Mouse (Mus musculus) limb, embryonic 12.5 days (tissue): Measurements from ENCODE around the gene Babam1. TPM values are rescaled to one million over a fixed set of nuclear protein-coding genes. Genes with fewer than 3 reads are reported as not detected.

ENCODE experiments used
- ATAC-seq: fragments of 200-750 bp; cut with Nextera tagmentation; 2 replicates; pipeline ENCODE4 v1.8.0; 2017; ENCODE audit warnings: low read depth, moderate TSS enrichment; ENCODE audit not compliant: insufficient number of reproducible peaks, insufficient read depth, low FRiP score, low TSS enrichment
- H3K27ac ChIP-seq: fragments of 300-500 bp; sonication (generic); 2 replicates; pipeline ENCODE4 v1.5.1; 2016; ENCODE audit warnings: mild to moderate bottlenecking, moderate library complexity
- H3K27me3 ChIP-seq: fragments of 300-500 bp; sonication (generic); 2 replicates; pipeline ENCODE4 v1.6.1; 2016; ENCODE audit warnings: mild to moderate bottlenecking, moderate library complexity
- H3K36me3 ChIP-seq: fragments of 300-500 bp; sonication (generic); 2 replicates; pipeline ENCODE4 v1.6.1; 2016; ENCODE audit warnings: mild to moderate bottlenecking, moderate library complexity
- H3K4me1 ChIP-seq: fragments of 300-500 bp; sonication (generic); replicated peaks from 2 replicates; pipeline ENCODE4 v1.6.1; 2016
- H3K4me2 ChIP-seq: fragments of 300-500 bp; sonication (generic); 2 replicates; pipeline ENCODE4 v1.6.1; 2016; ENCODE audit warnings: mild to moderate bottlenecking, moderate library complexity
- H3K4me3 ChIP-seq: fragments of 300-500 bp; sonication (generic); replicated peaks from 2 replicates; pipeline ENCODE4 v1.5.1; 2016; ENCODE audit warnings: mild to moderate bottlenecking
- H3K9ac ChIP-seq: fragments of 300-500 bp; sonication (generic); replicated peaks from 2 replicates; pipeline ENCODE4 v1.6.1; 2016; ENCODE audit warnings: mild to moderate bottlenecking, moderate library complexity
- H3K9me3 ChIP-seq: fragments of 300-500 bp; sonication (generic); 2 replicates; pipeline ENCODE4 v1.6.1; 2016; ENCODE audit warnings: mild to moderate bottlenecking, moderate library complexity
- WGBS: fragments of 180-500 bp; shearing (Covaris S2); methylation state at CpG from one replicate; pipeline ENCODE4 v1.1.7; 2016; 5-methylcytosine and 5-hydroxymethylcytosine counted together
- polyA plus RNA-seq: library from polyadenylated mRNA; unstranded; fragments of >200 nt; fragmentation: Nextera tagmentation; extraction: Ambion mirVana; gene quantifications from 2 replicates; pipeline ENCODE4 v1.2.1, GENCODE M21; 2016

Babam1 gene
- polyA plus RNA-seq, 1 experiment from 2014 or later = 96.9 TPM

DNA sequence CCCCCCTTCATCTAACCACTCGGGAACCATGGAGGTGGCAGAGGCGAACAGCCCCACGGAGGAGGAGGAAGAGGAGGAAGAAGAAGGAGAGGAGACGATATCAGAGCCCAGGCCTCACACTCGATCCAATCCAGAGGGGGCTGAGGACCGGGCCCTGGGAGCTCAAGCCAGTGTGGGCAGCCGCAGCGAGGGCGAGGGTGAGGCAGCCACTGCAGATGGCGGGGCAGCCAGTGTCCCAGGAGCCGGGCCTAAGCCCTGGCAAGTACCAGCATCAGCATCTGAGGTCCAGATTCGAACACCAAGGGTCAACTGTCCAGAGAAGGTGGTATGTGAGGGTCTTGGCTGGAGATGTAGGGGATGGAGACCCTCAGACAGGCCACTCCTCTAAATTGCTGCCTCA is 1.0 kb downstream of the Babam1 start:
- H3K9ac ChIP-seq = peak overlapping the region; percentile 81; the same call in 1 of the 2 replicates
- peaks cover 12% of the 10 kb centered on the region for H3K4me1 ChIP-seq
- peak overlapping the region; percentile 93 for H3K4me2 ChIP-seq
- WGBS = 90% methylated on average over 12 of the region's 12 CpGs
- H3K36me3 ChIP-seq = peaks cover 29% of the 10 kb centered on the region
- ATAC-seq = no peak
- H3K4me3 ChIP-seq = peak overlapping the region; percentile 79
- H3K9me3 ChIP-seq = no peaks in the 10 kb centered on the region
- no peaks in the 10 kb centered on the region for H3K27me3 ChIP-seq
- H3K27ac ChIP-seq = no peak overlapping the region

DNA sequence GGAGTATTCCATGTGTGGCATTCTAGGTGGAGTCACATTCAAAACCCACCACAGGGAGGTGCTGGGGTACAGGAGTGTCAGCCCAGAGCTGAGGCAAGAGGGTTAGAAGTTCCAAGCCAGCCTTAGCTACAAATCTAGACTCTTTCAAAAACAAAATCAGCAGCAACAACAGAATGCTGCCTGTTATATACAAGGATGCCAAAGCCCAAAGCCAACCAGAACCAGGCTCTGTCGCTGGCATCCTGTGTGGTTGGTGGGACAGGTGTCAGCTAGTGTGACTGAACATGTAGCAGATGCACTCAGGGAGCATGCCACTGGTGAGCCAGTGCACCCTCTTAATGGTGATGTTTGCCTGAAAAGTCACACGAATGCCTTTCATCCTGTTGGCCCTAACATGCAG is 4.2 kb downstream of the Babam1 start:
- Histone ChIP-seq H3K27me3 (no peaks in the 10 kb centered on the region), H3K36me3 (peaks cover 42% of the 10 kb centered on the region), H3K4me2 (no peak overlapping the region), H3K9ac (no peak overlapping the region), H3K27ac (no peak overlapping the region), H3K4me1 (peaks cover 12% of the 10 kb centered on the region), H3K9me3 (no peaks in the 10 kb centered on the region), H3K4me3 (no peak overlapping the region)
- ATAC-seq = no peak
- WGBS = 88% methylated on average over 2 of the region's 2 CpGs

DNA sequence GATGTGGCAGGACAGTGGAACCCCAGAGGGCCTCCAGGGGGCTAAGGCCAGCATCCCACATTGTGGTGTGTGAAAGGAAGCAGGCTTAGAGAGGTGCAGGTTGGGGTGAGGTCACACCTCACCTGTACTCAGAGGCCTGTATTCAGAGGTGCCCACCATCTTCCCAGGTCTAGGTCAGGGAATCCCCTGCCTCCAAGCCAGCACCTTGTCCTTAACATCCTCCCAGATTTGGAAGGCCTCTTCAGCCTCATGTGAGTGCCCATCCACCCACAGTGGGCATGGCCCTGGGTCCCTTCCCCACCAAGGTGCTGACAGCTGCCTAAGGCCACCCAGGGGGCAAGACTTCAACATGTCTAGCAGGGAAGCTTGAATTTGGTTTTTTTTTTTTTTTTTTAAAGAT is 4.8 kb downstream of the Babam1 start:
- H3K36me3 ChIP-seq = peaks cover 42% of the 10 kb centered on the region
- no peak overlapping the region for H3K4me3 ChIP-seq
- H3K9ac ChIP-seq = no peak overlapping the region
- no peak overlapping the region for H3K4me2 ChIP-seq
- no peaks in the 10 kb centered on the region for H3K9me3 ChIP-seq
- H3K27me3 ChIP-seq = no peaks in the 10 kb centered on the region
- no peak for ATAC-seq
- H3K27ac ChIP-seq = no peak overlapping the region
- H3K4me1 ChIP-seq = peaks cover 12% of the 10 kb centered on the region

DNA sequence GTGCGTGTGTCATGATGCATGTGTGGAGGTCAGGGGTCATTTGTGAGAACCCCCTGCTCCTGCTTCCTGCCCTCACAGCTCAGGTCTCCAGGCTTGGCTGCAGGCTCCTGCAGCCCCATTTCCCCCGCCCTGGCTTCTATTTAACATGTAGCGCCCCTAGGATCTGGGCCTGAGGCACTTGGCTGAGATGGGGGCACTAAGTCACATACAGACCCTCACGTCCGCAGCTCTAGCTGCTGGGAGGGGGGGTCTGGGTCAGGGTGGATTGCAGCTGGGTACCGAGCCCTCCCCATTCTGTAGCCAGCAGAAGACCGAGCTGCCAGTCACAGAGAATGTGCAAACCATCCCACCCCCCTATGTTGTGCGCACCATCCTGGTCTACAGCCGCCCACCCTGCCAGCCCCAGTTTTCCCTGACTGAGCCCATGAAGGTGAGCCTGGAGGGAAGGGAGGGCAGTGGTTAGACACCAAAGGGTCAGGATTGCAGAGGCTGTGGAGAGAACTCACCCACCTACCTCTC is 5.8 kb downstream of the Babam1 start:
- no peaks in the 10 kb centered on the region for H3K9me3 ChIP-seq
- peaks cover 46% of the 10 kb centered on the region for H3K36me3 ChIP-seq
- no peaks in the 10 kb centered on the region for H3K27me3 ChIP-seq
- H3K27ac ChIP-seq = no peak overlapping the region
- H3K4me1 ChIP-seq = peaks cover 19% of the 10 kb centered on the region
- no peak for ATAC-seq
- 90% methylated on average over 9 of the region's 9 CpGs for WGBS
- H3K4me2 ChIP-seq = no peak overlapping the region
- no peak overlapping the region for H3K9ac ChIP-seq
- H3K4me3 ChIP-seq = no peak overlapping the region

DNA sequence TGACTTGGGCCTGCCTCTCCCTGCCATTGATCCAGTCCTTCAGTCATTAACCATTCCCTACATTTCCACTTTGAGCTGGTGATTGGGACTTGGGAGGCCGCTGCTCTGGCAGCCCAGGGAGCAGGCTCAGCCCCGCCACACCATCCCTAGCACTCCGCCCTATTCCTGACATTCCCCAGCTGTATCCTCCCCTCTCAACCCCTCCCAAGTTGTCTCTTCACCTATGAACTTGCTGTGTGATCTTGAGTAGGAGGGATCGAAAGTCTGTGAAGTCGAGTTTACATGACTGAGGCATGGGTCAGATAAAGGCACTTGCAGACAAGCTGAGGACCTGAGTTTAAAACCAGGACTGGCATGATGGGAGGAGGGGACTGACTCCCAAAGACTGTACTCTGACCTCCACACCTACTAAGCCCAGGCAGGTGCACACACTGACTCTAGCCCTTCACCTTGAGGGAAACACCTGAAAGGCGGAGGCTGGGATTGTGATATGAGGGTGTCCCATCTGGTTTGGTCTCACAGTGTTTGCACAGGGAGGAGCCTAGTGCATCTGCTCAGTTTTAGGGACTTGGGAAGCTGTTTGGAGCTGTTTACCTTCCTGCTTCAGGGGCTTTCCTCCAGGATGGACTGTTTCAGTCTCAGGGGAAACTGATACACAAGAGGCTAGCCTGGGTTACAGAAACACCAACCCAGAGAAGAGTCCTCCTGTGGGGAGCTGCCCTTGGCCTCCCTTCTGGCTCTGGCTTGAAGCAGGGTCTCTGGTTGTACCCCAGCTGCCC is 6.6 kb downstream of the Babam1 start:
- 80% methylated on average over 6 of the region's 6 CpGs for WGBS
- H3K27ac ChIP-seq = no peak overlapping the region
- ATAC-seq = no peak
- no peak overlapping the region for H3K4me2 ChIP-seq
- peaks cover 16% of the 10 kb centered on the region for H3K4me1 ChIP-seq
- H3K27me3 ChIP-seq = no peaks in the 10 kb centered on the region
- no peaks in the 10 kb centered on the region for H3K9me3 ChIP-seq
- no peak overlapping the region for H3K4me3 ChIP-seq
- no peak overlapping the region for H3K9ac ChIP-seq
- H3K36me3 ChIP-seq = peaks cover 52% of the 10 kb centered on the region

DNA sequence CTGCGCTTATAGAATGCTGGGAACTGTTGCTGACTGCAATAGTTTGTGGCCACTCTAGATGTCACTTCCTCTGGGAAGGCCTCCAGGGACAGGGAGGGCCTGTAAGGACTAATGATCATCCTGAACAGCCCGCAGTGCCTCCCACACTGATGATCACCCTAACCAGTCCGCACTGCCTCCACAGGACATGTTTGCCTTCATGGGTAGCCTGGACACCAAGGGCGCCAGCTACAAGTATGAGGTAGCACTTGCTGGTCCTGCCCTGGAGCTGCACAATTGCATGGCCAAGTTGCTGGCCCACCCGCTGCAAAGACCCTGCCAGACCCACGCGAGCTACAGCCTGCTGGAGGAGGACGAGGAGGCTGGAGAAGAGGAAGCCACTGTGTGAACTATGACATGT is 7.3 kb downstream of the Babam1 start:
- Histone ChIP-seq H3K27me3 (no peaks in the 10 kb centered on the region), H3K4me1 (peaks cover 16% of the 10 kb centered on the region), H3K4me3 (no peak overlapping the region), H3K36me3 (peaks cover 53% of the 10 kb centered on the region), H3K9ac (no peak overlapping the region), H3K9me3 (no peaks in the 10 kb centered on the region), H3K27ac (no peak overlapping the region), H3K4me2 (no peak overlapping the region)
- 88% methylated on average over 8 of the region's 8 CpGs for WGBS
- ATAC-seq = no peak

DNA sequence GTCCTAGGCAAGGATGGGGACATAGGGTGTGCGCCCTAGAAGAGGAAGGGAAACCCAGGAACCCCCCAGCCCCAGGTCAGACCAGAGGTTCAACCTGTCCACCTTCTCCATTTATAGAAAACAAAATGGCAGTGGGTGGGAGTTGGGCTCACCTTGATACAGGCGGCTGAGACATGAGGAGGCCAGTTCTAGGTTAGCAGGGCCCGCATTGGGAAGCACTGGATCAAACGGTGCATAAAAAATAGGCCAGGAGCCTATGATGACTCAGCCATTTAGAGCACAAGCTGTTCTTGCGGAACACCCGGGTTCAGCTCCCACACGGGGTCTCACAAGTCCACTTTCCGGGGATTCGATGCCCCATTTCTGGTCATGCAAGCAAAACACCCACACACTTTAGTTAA is 8.3 kb downstream of the Babam1 start:
- peak overlapping the region; percentile 70; the same call in 1 of the 2 replicates for H3K4me3 ChIP-seq
- H3K4me1 ChIP-seq = peaks cover 16% of the 10 kb centered on the region
- no peak overlapping the region for H3K27ac ChIP-seq
- peak overlapping the region; percentile 95 for H3K4me2 ChIP-seq
- no peak for ATAC-seq
- no peak overlapping the region for H3K9ac ChIP-seq
- 93% methylated on average over 9 of the region's 9 CpGs for WGBS
- H3K36me3 ChIP-seq = peaks cover 55% of the 10 kb centered on the region
- no peaks in the 10 kb centered on the region for H3K27me3 ChIP-seq
- H3K9me3 ChIP-seq = no peaks in the 10 kb centered on the region

DNA sequence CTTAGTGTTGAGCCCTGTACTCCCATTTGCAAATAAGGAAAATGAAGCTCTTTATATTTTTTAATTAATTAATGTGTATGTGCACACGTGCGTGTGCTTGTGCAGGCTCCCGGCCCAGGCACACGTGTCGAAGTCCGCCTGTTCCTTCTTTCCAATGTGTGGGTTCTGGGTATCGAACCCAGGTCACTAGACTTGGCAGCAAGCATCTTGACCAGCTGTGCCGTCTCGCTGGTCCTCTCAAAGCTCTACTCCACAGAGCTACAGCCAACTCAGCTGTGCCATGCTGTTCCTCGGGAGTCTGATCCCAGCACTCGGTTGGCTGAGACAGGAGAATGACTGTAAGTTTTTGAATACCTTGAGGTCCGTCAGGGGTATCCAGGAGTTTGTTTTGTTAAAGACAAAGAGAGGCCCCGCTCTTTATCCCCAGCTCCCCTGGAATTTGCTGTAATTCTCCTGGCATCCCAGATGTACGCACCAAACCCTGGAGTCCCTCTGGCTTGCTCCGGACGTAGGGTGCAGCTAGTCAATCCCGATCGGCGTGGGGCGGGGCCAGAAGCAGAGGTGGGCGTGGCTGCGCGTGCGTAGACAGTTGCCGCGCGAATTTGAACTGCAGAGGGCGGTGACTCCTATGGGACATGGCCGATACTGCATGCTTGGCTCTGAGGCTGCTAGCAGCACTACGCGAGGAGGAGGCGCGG is 8.9 kb downstream of the Babam1 start, which contains the start of gene Ankle1:
Gene Ankle1, plus strand, starts transcription at position 610 of the 698 bp plus-strand sequence.
- no peaks in the 10 kb centered on the region for H3K27me3 ChIP-seq
- 18% methylated on average over 33 of the region's 33 CpGs for whole genome bisulfite sequencing
- peak within 1 kb of the TSS; percentile 70 for H3K4me3 ChIP-seq
- H3K36me3 ChIP-seq = peaks cover 52% of the 10 kb centered on the region
- ATAC-seq = peak; percentile 81
- H3K9me3 ChIP-seq = no peaks in the 10 kb centered on the region
- peak within 1 kb of the TSS; percentile 95 for H3K4me2 ChIP-seq
- H3K27ac ChIP-seq = peak within 1 kb of the TSS; percentile 60
- H3K4me1 ChIP-seq = peaks cover 16% of the 10 kb centered on the region
- H3K9ac ChIP-seq = peak within 1 kb of the TSS; percentile 73

DNA sequence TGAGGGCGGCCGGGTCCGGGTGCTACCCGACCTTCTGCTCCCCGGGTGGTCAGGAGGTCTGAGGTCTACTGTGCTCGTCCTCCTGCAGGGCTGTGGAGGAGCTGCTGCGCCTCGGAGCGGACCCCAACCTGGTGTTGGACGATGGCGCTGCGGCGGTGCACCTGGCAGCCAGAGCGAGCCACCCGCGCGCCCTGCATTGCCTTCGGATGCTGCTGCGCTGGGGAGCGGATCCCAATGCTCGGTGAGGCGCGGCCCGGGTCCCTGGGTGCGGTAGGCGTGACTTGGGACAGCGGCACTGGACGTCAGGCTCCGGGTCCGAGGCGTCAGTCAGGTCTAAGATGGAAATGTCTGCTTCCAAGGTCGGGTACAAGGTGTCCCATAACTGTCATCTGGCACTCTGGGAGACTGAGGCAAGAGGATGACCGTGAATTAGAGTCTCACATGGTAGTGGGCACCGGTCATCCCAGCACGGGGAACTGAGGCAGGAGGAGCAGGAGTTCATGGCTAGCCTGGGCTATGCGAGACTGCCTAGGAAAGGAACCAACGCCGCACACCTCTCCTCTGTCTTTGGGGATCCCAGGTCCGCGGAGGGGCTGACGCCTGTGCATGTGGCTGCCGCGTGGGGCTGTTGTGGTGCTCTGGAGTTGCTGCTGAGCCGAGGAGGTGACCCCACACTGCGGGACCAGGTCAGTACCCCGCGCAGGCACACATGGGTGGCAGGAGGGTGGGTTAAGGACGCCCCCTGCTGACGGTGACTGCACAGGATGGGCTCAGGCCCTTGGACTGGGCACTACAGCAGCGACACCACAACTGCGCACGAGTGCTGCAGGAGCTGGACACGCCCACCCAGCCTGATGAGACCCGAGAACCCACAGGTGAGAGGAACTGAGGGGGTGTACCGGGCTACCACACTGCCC is 9.7 kb downstream of the Babam1 start:
- 1% methylated on average over 55 of the region's 55 CpGs for WGBS
- Histone ChIP-seq H3K9me3 (no peaks in the 10 kb centered on the region), H3K36me3 (peaks cover 47% of the 10 kb centered on the region), H3K4me1 (peaks cover 16% of the 10 kb centered on the region), H3K27me3 (no peaks in the 10 kb centered on the region), H3K27ac (peak overlapping the region; percentile 53), H3K4me3 (peak overlapping the region; percentile 70), H3K4me2 (peak overlapping the region; percentile 95), H3K9ac (peak overlapping the region; percentile 73)
- ATAC-seq = peak; percentile 75

DNA sequence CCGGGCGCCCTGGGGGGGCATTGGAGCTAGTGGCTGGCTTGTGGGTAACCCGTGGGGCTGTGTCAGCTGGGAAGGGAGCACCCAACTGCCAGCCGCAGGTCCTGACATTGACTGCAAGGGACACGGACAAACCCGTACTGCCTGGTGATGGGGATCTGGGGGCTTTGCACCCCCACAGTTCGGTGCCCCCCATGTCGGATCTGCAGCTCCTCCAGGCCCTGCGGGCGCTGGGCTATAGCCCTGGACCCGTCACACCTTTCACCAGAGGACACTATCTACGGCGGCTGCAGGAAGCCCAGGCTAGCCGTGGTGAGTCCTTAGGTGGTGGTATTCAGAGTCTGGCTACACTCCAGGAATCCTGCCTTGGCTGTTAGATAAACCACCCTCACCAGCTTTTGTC is 10.8 kb downstream of the Babam1 start:
- Histone ChIP-seq H3K4me2 (peak overlapping the region; percentile 95), H3K27ac (no peak overlapping the region), H3K27me3 (no peaks in the 10 kb centered on the region), H3K4me3 (0 out of 2 replicates have a peak overlapping the region, but pooled peaks have one; percentile 70), H3K4me1 (peaks cover 21% of the 10 kb centered on the region), H3K9ac (no peak overlapping the region), H3K36me3 (peaks cover 45% of the 10 kb centered on the region), H3K9me3 (no peaks in the 10 kb centered on the region)
- WGBS = 96% methylated on average over 14 of the region's 14 CpGs
- ATAC-seq = no peak

DNA sequence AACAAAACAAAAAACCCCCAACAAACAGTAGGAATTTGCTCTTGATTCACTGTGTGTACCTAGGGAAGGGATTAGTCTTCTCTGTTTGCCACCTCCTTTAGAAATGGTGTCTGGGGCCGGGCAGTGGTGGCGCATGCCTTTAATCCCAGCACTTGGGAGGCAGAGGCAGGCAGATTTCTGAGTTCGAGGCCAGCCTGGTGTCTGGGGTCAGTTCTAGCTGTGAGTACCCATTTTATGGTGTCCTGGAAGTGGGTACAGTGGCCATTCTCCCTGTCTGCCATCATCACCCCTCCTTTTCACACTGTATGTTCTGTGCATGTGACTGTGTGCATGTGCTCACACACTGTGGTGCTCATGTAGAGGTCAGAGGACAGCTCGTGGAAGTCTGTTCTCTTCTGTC is 11.6 kb downstream of the Babam1 start:
- Histone ChIP-seq H3K27me3 (no peaks in the 10 kb centered on the region), H3K36me3 (peaks cover 38% of the 10 kb centered on the region), H3K27ac (no peak overlapping the region), H3K9me3 (no peaks in the 10 kb centered on the region), H3K4me3 (no peak overlapping the region), H3K4me2 (no peak overlapping the region), H3K4me1 (peaks cover 21% of the 10 kb centered on the region), H3K9ac (no peak overlapping the region)
- WGBS = 95% methylated on average over 4 of the region's 4 CpGs
- no peak for ATAC-seq
